ENCODE assay signal across 9 mouse cellular contexts in genomic region chr10:23150401-23150800, GRCm38 (mm10).
DNase-seq lines count a peak whose midpoint lies in the region.
"Had no signal": no experiment of that assay in that cellular context is flagged by ENCODE, and none has a peak within 500 bp of the region (broad histone marks: within the 10 kb centered on the region; RNA-seq: fewer than 3 reads in every experiment).

No protein-coding gene starts in this region.

- WGBS in embryonic facial prominence, embryonic 10.5 days, result 97% methylated on average over 3 of the region's 3 CpGs

- no peaks in the 10 kb centered on the region for H3K27me3 ChIP-seq in embryonic facial prominence, embryonic 10.5 days (replicated peaks; ENCODE audit: low read depth, poor library complexity, severe bottlenecking)
- H3K27me3 ChIP-seq: midbrain, embryonic 12.5 days had no signal

- no peak overlapping the region for H3K4me3 ChIP-seq in embryonic facial prominence, embryonic 10.5 days
- H3K4me3 ChIP-seq: midbrain, embryonic 12.5 days had no signal

- H3K4me1 ChIP-seq in embryonic facial prominence, embryonic 10.5 days, result no peaks in the 10 kb centered on the region
- H3K4me1 ChIP-seq: midbrain, embryonic 12.5 days had no signal

- no peak overlapping the region for H3K27ac ChIP-seq in embryonic facial prominence, embryonic 10.5 days (replicated peaks)
- H3K27ac ChIP-seq: midbrain, embryonic 12.5 days had no signal

- DNase-seq in gastrocnemius, adult 18-20 months (ENCODE audit: low spot score), result peak; percentile 14
- no peak for DNase-seq in gastrocnemius, postnatal 4 days (ENCODE audit: low spot score in 2 of 2)
- DNase-seq in retina, embryonic 14.5 days (ENCODE audit: low spot score), result peak; percentile 24
- no peak for DNase-seq in retina, postnatal 1 day
- peak; percentile 26 for DNase-seq in embryonic facial prominence, embryonic 10.5 days (ENCODE audit: low spot score)
- peak; percentile 32 for DNase-seq in testis, postnatal 14 days (ENCODE audit: low spot score)
- no peak for DNase-seq in layer of hippocampus, adult 11-12 months (ENCODE audit: low spot score)
- DNase-seq in frontal cortex, postnatal 14 days (ENCODE audit: low spot score in 2 of 2), result no peak

- peaks cover 24% of the 10 kb centered on the region for H3K36me3 ChIP-seq in embryonic facial prominence, embryonic 10.5 days (replicated peaks)
- H3K36me3 ChIP-seq: midbrain, embryonic 12.5 days had no signal

- no peaks in the 10 kb centered on the region for H3K9me3 ChIP-seq in embryonic facial prominence, embryonic 10.5 days
- H3K9me3 ChIP-seq: midbrain, embryonic 12.5 days had no signal

Comparison
In these comparisons a context has a peak if more than half of its experiments do, and no peak if none do; other contexts are left out.
1. DNase-seq: peak in gastrocnemius, adult 18-20 months (single experiment), retina, embryonic 14.5 days (single experiment), embryonic facial prominence, embryonic 10.5 days (single experiment) and testis, postnatal 14 days (single experiment); none in gastrocnemius, postnatal 4 days (0 of 2), retina, postnatal 1 day (single experiment), layer of hippocampus, adult 11-12 months (single experiment) and frontal cortex, postnatal 14 days (0 of 2).